Mouse (Mus musculus) midbrain, postnatal 0 days (tissue): ENCODE measurements at regions not wholly inside any gene's neighbourhood (a gene's known extent, or its start where the extent isn't known, plus 50 kb on each side); places are given as distances from the start of the nearest gene placed in this dataset.
"Not testable (repeated sequence)": the region's sequence is repeated elsewhere in the genome, so short reads cannot be mapped to it uniquely, and the experiment has no call there.

Experiments used
- ATAC-seq: fragments of 200-750 bp; cut with Nextera tagmentation; 2 replicates; pipeline ENCODE4 v1.8.0; 2017; ENCODE audit warnings: moderate number of reproducible peaks, mild to moderate bottlenecking, moderate TSS enrichment, moderate library complexity; ENCODE audit not compliant: low FRiP score
- DNase-seq: peaks from one replicate; pipeline ENCODE4 v3.0.0-alpha.2; 2015; ENCODE audit warnings: low spot score
- H3K27ac ChIP-seq: fragments of 300-500 bp; sonication (generic); 2 replicates; pipeline ENCODE4 v1.5.1; 2014; ENCODE audit warnings: low read depth, mild to moderate bottlenecking, low read length, mixed read lengths
- H3K27me3 ChIP-seq: fragments of 300-500 bp; sonication (generic); 2 replicates; pipeline ENCODE4 v1.6.1; 2014; ENCODE audit warnings: low read length, control low read depth, mixed read lengths; ENCODE audit not compliant: insufficient read depth
- H3K36me3 ChIP-seq: fragments of 300-500 bp; sonication (generic); 2 replicates; pipeline ENCODE4 v1.6.1; 2014; ENCODE audit warnings: low read length, control low read depth, mixed read lengths; ENCODE audit not compliant: insufficient read depth
- H3K4me1 ChIP-seq: fragments of 300-500 bp; sonication (generic); 2 replicates; pipeline ENCODE4 v1.6.1; 2014; ENCODE audit warnings: mild to moderate bottlenecking, control low read depth, antibody characterized with exemption, low read length, mixed read lengths; ENCODE audit not compliant: insufficient read depth
- H3K4me2 ChIP-seq: fragments of 300-500 bp; sonication (generic); 2 replicates; pipeline ENCODE4 v1.6.1; 2014; ENCODE audit warnings: low read depth, mild to moderate bottlenecking, low read length, mixed read lengths; ENCODE audit not compliant: poor library complexity, severe bottlenecking
- H3K4me3 ChIP-seq: fragments of 300-500 bp; sonication (generic); 2 replicates; pipeline ENCODE4 v1.5.1; 2014; ENCODE audit warnings: low read depth, mild to moderate bottlenecking, low read length, moderate library complexity
- H3K9ac ChIP-seq: fragments of 300-500 bp; sonication (generic); replicated peaks from 2 replicates; pipeline ENCODE4 v1.6.1; 2014; ENCODE audit warnings: mild to moderate bottlenecking, low read length, moderate library complexity, mixed read lengths; ENCODE audit not compliant: poor library complexity, severe bottlenecking
- H3K9me3 ChIP-seq: fragments of 300-500 bp; sonication (generic); 2 replicates; pipeline ENCODE4 v1.6.1; 2016; ENCODE audit warnings: low read length, control low read depth
- CTCF ChIP-seq: IDR thresholded peaks from 2 replicates; pipeline ENCODE4 v1.5.1; 2016; ENCODE audit warnings: antibody characterized with exemption, mild to moderate bottlenecking
- WGBS: fragments of 180-500 bp; shearing (Covaris S2); extraction: QIAGEN DNeasy Blood & Tissue Kit; methylation state at CpG from one replicate; pipeline ENCODE4 v1.1.7; 2014; 5-methylcytosine and 5-hydroxymethylcytosine counted together

DNA sequence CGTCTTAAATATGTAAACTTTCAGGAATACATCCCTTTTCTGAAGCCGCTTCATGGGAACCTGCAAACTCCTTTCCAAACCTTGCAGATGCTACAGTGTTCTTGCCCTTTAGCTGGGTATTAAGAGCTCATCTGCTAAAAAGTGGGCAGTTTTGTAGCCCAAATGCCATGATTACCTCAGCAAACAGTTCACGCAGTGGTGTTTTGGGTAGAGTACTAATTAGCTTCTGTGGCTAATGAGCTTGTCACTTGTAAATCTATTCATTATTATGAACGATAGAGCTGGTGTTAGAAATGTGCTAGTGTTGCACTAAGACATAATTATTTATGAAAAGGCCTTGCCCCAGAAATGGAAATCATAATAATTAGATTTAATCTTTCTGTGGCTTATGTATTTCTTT is 506.1 kb upstream of the Ccng1 start:
- Histone ChIP-seq H3K9me3 (no peaks in the 10 kb centered on the region), H3K4me2 (no peak overlapping the region), H3K27me3 (no peaks in the 10 kb centered on the region), H3K27ac (no peak overlapping the region), H3K4me3 (no peak overlapping the region), H3K36me3 (no peaks in the 10 kb centered on the region), H3K9ac (no peak overlapping the region), H3K4me1 (no peaks in the 10 kb centered on the region)
- TF ChIP-seq CTCF, result no peak
- 70% methylated on average over 4 of the region's 4 CpGs for WGBS
- DNase-seq, result no peak
- no peak for ATAC-seq

DNA sequence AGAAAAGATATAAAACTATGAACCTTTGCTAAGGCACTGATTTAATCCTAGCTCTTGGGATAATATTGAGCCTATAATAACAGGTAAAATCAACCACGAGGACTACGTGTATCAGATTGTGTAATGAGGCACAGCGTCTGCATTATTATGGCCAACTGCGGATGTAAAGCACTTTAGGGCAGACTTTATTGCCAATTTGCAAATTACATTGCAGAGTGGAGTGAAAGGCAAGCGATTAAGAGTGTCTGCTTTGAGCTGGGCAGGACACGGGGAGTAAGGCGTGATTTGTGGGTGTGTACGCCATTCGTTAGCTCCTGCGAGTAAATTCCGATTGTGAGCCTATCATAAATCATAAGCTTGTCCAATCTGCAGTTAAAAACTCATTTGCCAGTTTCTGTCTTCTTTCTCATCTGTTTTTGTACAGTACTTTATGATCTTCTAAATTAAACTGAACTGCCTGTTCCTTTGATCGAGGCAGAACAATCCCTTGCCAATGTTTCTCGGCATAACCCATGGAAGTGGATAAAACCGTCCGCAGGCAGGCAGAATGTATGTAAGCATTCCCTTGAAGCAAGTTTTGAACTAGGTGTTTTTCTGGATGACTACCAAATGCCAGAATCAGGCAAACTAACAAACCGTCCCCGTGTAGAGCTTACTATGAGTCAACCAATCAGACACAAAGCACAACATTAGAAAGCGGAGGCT is 505.0 kb upstream of the Ccng1 start:
- 83% methylated on average over 18 of the region's 18 CpGs for WGBS
- no peak for TF ChIP-seq CTCF
- Histone ChIP-seq H3K27ac (no peak overlapping the region), H3K36me3 (no peaks in the 10 kb centered on the region), H3K9me3 (no peaks in the 10 kb centered on the region), H3K4me3 (no peak overlapping the region), H3K4me2 (no peak overlapping the region), H3K9ac (no peak overlapping the region), H3K27me3 (no peaks in the 10 kb centered on the region), H3K4me1 (no peaks in the 10 kb centered on the region)
- DNase-seq, result peak; percentile 21
- ATAC-seq, result no peak

GRCm38 (mm10) chr11:41214501-41214900 is 459.4 kb upstream of the Ccng1 start:
- H3K4me3 ChIP-seq, H3K36me3 ChIP-seq, ATAC-seq, H3K27ac ChIP-seq, H3K4me2 ChIP-seq, H3K27me3 ChIP-seq, H3K9me3 ChIP-seq, H3K4me1 ChIP-seq, DNase-seq, H3K9ac ChIP-seq: not testable (repeated sequence)
- 29% methylated on average over 3 of the region's 3 CpGs for WGBS

DNA sequence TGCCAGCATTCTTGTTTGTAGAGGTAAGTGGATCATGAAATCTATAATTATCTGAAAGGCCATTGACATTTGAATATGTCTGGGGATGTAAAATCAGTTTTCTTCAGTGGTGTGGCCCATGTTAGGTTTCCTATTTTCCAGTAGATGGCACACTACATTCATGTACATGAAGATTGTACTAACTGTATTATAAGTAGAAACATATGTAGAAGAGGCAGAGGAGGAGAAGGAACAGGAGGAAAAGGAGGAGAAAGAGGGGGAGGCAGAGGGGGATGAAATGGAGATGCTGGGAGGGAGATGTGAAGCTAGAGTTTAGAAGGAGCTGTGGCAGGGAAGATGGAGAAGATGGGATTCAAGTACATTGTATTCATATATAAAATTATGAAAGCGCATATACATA is 447.1 kb upstream of the Ccng1 start:
- Histone ChIP-seq H3K9ac (no peak overlapping the region), H3K4me1 (no peaks in the 10 kb centered on the region), H3K27me3 (no peaks in the 10 kb centered on the region), H3K9me3 (no peaks in the 10 kb centered on the region), H3K36me3 (no peaks in the 10 kb centered on the region), H3K4me3 (no peak overlapping the region), H3K27ac (no peak overlapping the region), H3K4me2 (no peak overlapping the region)
- 98% methylated on average over 1 of the region's 1 CpGs for WGBS
- ATAC-seq (no peak; the same call in 1 of the 2 replicates), DNase-seq (peak; percentile 24)
- peak; percentile 71 for TF ChIP-seq CTCF

GRCm38 (mm10) chr11:41193981-41194380 is 438.9 kb upstream of the Ccng1 start:
- H3K36me3 ChIP-seq, result no peaks in the 10 kb centered on the region
- H3K9ac ChIP-seq, result no peak overlapping the region
- no peak for TF ChIP-seq CTCF
- H3K27me3 ChIP-seq, result no peaks in the 10 kb centered on the region
- WGBS, result 82% methylated on average over 3 of the region's 3 CpGs
- no peak for DNase-seq
- H3K9me3 ChIP-seq, result no peaks in the 10 kb centered on the region
- no peak overlapping the region for H3K27ac ChIP-seq
- no peak overlapping the region for H3K4me3 ChIP-seq
- no peaks in the 10 kb centered on the region for H3K4me1 ChIP-seq
- H3K4me2 ChIP-seq, result no peak overlapping the region
- no peak for ATAC-seq

DNA sequence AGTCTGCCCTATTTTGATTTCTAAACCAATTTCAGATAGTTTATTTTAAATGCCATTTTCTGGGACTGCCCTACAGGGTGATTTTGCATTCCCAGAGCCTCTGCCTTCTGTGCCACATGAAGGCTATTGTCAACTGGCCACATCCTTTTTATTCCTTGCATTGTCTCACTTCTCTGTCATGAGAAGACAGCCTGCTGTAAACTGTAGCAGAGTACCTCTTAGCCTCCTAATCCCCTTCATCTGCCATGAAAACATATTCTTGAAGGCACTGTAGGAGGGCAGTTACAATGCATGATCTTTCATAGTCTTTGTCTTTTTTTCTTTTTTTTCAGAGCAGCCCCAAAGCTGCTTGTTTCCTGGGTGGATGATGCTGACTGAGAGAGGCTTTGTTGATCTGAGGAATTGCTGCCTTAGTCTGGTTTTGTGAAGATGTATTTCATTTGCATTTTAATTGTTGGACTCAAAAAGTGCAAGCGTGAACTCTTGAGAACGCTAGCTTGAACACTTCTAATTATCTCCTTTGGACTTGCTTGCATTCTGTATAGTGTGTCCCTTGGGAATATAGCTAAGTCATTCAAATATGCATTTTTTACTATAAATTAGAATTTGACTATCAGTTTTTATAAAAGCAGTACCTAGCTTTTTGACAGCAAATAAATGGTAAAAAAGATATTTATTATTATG is 405.5 kb upstream of the Ccng1 start:
- Histone ChIP-seq H3K4me2 (no peak overlapping the region), H3K9me3 (no peaks in the 10 kb centered on the region), H3K36me3 (no peaks in the 10 kb centered on the region), H3K27ac (peak overlapping the region; percentile 43; the same call in 1 of the 2 replicates), H3K4me1 (no peaks in the 10 kb centered on the region), H3K4me3 (no peak overlapping the region), H3K27me3 (no peaks in the 10 kb centered on the region), H3K9ac (no peak overlapping the region)
- WGBS, result 15% methylated on average over 2 of the region's 2 CpGs
- DNase-seq (peak; percentile 31), ATAC-seq (no peak)
- no peak for TF ChIP-seq CTCF
